Mouse (Mus musculus): ENCODE measurements around the gene Rpn2. TPM values are rescaled to one million over a fixed set of nuclear protein-coding genes. Genes with fewer than 3 reads are reported as not detected.
A peak's percentile ranks its signal among the peaks of the same experiment; 100 is the strongest.

The Rpn2 gene
- total RNA-seq, 2 experiments from 2014 or later = 137 to 145 TPM

GRCm38 (mm10) chr2:157347361-157348159, 68.7 kb downstream of the Rpn2 start, which contains the start of gene Ghrh:
Ghrh (minus strand) TSS chr2:157347506.
- DNase-seq (ENCODE audit: low spot score in 2 of 2) = peak; percentile 39 to 68

- DNase-seq (ENCODE audit: low spot score in 2 of 2) = peak; percentile 44 to 69
Measured at GRCm38 (mm10) chr2:157349121-157349778, 70.4 kb downstream of the Rpn2 start.

GRCm38 (mm10) chr2:157353183-157353582, 74.4 kb downstream of the Rpn2 start:
- DNase-seq (ENCODE audit: low spot score in 2 of 2) = no peak

- DNase-seq (ENCODE audit: low spot score in 2 of 2) = no peak
Measured at GRCm38 (mm10) chr2:157354106-157354505, 75.3 kb downstream of the Rpn2 start.

GRCm38 (mm10) chr2:157360028-157360427, 81.2 kb downstream of the Rpn2 start:
- no peak for DNase-seq (ENCODE audit: low spot score in 2 of 2)

- no peak for DNase-seq (ENCODE audit: low spot score in 2 of 2)
Measured at GRCm38 (mm10) chr2:157363031-157363430, 84.2 kb downstream of the Rpn2 start.

DNA sequence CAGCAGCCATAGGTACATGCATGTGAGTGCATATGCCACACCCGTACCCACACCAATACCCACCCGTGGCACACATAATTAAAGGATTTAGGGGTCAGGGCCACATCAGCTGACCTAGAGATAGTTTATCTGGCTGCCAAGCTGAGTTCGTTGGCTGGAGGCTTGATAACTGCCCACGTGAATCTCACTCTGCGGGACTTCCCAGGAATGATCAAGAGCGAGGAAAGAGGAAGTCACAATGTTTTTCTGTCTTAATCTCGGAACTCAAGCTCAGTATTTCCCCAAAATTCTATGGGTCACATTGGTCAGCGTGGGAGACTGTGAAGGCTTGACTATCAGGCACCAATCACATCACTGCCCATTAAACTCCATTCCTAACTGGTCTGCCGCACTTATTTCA, 87.9 kb downstream of the Rpn2 start:
- DNase-seq (ENCODE audit: low spot score in 2 of 2) = no peak

GRCm38 (mm10) chr2:157367184-157367893, 88.5 kb downstream of the Rpn2 start, which contains the start of gene Manbal:
Manbal (plus strand) TSS chr2:157367594.
- peak; percentile 90 to 95 for DNase-seq (ENCODE audit: low spot score in 2 of 2)

- DNase-seq (ENCODE audit: low spot score in 2 of 2) = no peak
Measured at GRCm38 (mm10) chr2:157367991-157368390, 89.2 kb downstream of the Rpn2 start.

- no peak for DNase-seq (ENCODE audit: low spot score in 2 of 2)
Measured at GRCm38 (mm10) chr2:157371696-157372095, 92.9 kb downstream of the Rpn2 start.

DNA sequence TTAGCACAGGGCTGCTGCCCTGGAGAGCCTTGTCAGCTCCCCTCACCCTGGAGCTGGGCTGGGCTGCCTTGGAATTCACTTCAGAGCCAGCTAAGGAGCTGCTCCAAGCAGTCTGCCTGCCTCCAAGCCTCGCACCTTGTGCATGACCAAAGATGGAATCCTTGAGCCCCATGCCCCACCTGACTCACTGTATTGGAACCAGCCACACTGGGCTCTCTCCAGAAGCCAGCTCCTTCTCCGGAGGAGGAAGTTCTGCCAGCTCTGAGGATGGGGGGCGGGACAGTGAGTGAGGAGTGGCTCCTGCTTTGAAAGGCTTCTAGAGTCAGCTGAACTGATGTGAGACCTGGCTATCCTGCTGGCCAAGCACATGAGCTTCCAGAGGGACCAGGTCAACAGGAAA, 94.9 kb downstream of the Rpn2 start:
- no peak for DNase-seq (ENCODE audit: low spot score in 2 of 2)

DNA sequence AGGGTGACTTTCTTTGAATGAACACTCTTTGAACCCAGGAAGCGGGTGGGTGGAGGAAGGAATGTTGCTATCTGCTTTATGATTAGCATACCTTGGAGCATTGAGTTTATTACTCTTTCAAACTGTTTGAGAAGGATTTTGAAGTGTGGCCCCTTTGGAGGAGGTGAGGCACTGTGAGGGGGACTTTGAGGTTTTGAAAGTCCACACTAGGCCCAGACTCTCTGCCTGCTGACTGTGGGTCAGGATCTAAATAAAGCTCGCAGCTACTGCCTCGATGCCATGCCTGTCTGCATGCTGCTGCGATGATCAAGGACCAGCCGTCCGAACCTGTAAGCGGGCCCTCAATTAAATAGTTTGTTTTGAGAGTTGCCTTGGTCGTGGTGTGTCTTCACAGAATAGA, 96.2 kb downstream of the Rpn2 start:
- no peak for DNase-seq (ENCODE audit: low spot score in 2 of 2)

Other genes with a start within 250 kb of the Rpn2 start
- 10 to 100 TPM; 32.4 to 34.1 TPM for gene Soga1, start 199.8 kb upstream of the Rpn2 start, total RNA-seq (2021)
- gene Tldc2, start 192.0 kb upstream of the Rpn2 start, total RNA-seq (2021) = not detected
- gene Samhd1, start 143.8 kb upstream of the Rpn2 start, total RNA-seq (2021) = 10 to 100 TPM; 11.9 to 12.1 TPM
- gene Rbl1, start 74.5 kb upstream of the Rpn2 start, total RNA-seq (2021) = 1 to 10 TPM; 1.1 to 1.9 TPM
- gene Mroh8, start 532 bp downstream of the Rpn2 start, total RNA-seq (2021) = 1 to 10 TPM; 1.1 to 1.4 TPM
- not detected for gene Ghrh, start 68.5 kb downstream of the Rpn2 start, total RNA-seq (2021)
- gene Manbal, start 88.6 kb downstream of the Rpn2 start, total RNA-seq (2021) = 10 to 100 TPM; 55.5 to 57.0 TPM
- gene Src, start 139.4 kb downstream of the Rpn2 start, total RNA-seq (2021) = 100 to 1,000 TPM; 156 to 157 TPM

Measured in layer of hippocampus, adult 18-20 months (tissue).